Mouse (Mus musculus): ENCODE data around the gene Gnb3. TPM values are rescaled to one million over a fixed set of nuclear protein-coding genes. Genes with fewer than 3 reads are reported as not detected.

The Gnb3 gene
- polyA plus RNA-seq, 1 experiment from 2014 or later, result 1.4 TPM

GRCm38 (mm10) chr6:124874348-124874747 is 34.3 kb upstream of the Gnb3 start:
- WGBS, result 37% methylated on average over 2 of the region's 3 CpGs
- no peaks in the 10 kb centered on the region for H3K9me3 ChIP-seq (ENCODE audit: control insufficient read depth, low read depth, low read length)
- no peak for ATAC-seq (ENCODE audit: insufficient number of reproducible peaks, insufficient read depth, low FRiP score, low read depth)

DNA sequence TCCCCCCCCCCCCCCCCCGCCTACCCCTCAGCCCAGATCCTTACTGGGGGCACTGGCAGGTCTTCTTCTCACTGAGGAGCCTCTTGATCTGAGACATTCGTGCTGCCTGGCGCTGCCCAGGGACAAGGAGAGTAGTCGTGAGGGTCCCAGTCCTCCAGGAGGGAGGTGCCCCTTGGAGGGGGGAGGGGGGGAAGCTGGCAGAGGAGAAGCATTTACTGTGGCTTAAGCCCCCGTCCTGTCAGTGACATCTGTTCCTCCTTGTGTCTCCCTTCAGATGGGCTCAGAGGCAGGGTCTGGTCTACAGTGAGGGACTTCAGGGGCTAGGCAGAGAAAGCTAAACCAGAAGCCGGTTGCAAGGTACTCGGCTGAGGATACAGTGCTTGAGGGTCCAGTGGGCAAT is 26.5 kb upstream of the Gnb3 start:
- ATAC-seq (ENCODE audit: insufficient number of reproducible peaks, insufficient read depth, low FRiP score, low read depth), result no peak
- Histone ChIP-seq H3K27ac (ENCODE audit: low read length) (no peak overlapping the region), H3K36me3 (ENCODE audit: control insufficient read depth, insufficient read depth, low read length) (no peaks in the 10 kb centered on the region), H3K4me3 (ENCODE audit: low read depth, low read length) (no peak overlapping the region), H3K27me3 (ENCODE audit: control insufficient read depth, insufficient read depth, low read length) (no peaks in the 10 kb centered on the region), H3K9ac (replicated peaks; ENCODE audit: low read depth, low read length) (no peak overlapping the region), H3K9me3 (ENCODE audit: control insufficient read depth, low read depth, low read length) (no peaks in the 10 kb centered on the region), H3K4me2 (replicated peaks; ENCODE audit: low read depth, low read length) (no peak overlapping the region), H3K4me1 (ENCODE audit: control insufficient read depth, insufficient read depth, low read length) (peaks cover 10% of the 10 kb centered on the region; the same call in 1 of the 2 replicates)
- 57% methylated on average over 6 of the region's 7 CpGs for WGBS

More at GRCm38 (mm10) chr6:124874348-124874747, 34.3 kb upstream of the Gnb3 start:
- Histone ChIP-seq H3K4me3 (ENCODE audit: low read depth, low read length) (no peak overlapping the region), H3K4me1 (ENCODE audit: control insufficient read depth, insufficient read depth, low read length) (no peaks in the 10 kb centered on the region), H3K27me3 (ENCODE audit: control insufficient read depth, insufficient read depth, low read length) (no peaks in the 10 kb centered on the region), H3K4me2 (replicated peaks; ENCODE audit: low read depth, low read length) (no peak overlapping the region), H3K36me3 (ENCODE audit: control insufficient read depth, insufficient read depth, low read length) (no peaks in the 10 kb centered on the region), H3K27ac (ENCODE audit: low read length) (no peak overlapping the region), H3K9ac (replicated peaks; ENCODE audit: low read depth, low read length) (no peak overlapping the region)

- no peak for ATAC-seq (ENCODE audit: insufficient number of reproducible peaks, insufficient read depth, low FRiP score, low read depth)
- Histone ChIP-seq H3K27me3 (ENCODE audit: control insufficient read depth, insufficient read depth, low read length) (no peaks in the 10 kb centered on the region), H3K9ac (replicated peaks; ENCODE audit: low read depth, low read length) (no peak overlapping the region), H3K27ac (ENCODE audit: low read length) (no peak overlapping the region), H3K4me3 (ENCODE audit: low read depth, low read length) (no peak overlapping the region), H3K9me3 (ENCODE audit: control insufficient read depth, low read depth, low read length) (no peaks in the 10 kb centered on the region), H3K36me3 (ENCODE audit: control insufficient read depth, insufficient read depth, low read length) (no peaks in the 10 kb centered on the region), H3K4me1 (ENCODE audit: control insufficient read depth, insufficient read depth, low read length) (peaks cover 10% of the 10 kb centered on the region; the same call in 1 of the 2 replicates), H3K4me2 (replicated peaks; ENCODE audit: low read depth, low read length) (no peak overlapping the region)
- WGBS, result 43% methylated on average over 18 of the region's 18 CpGs
Observed at GRCm38 (mm10) chr6:124865766-124866362, 25.8 kb upstream of the Gnb3 start.

GRCm38 (mm10) chr6:124863658-124864298 is 23.7 kb upstream of the Gnb3 start, which contains the start of gene Gpr162:
TSS of gene Gpr162 (minus strand) at chr6:124863983.
- peaks cover 14% of the 10 kb centered on the region; the same call in 1 of the 2 replicates for H3K4me1 ChIP-seq (ENCODE audit: control insufficient read depth, insufficient read depth, low read length)
- no peaks in the 10 kb centered on the region for H3K36me3 ChIP-seq (ENCODE audit: control insufficient read depth, insufficient read depth, low read length)
- H3K27ac ChIP-seq (ENCODE audit: low read length), result peak within 1 kb of the TSS; percentile 18; the same call in 1 of the 2 replicates
- H3K9ac ChIP-seq (replicated peaks; ENCODE audit: low read depth, low read length), result peak within 1 kb of the TSS; percentile 22; the same call in 1 of the 2 replicates
- H3K4me2 ChIP-seq (replicated peaks; ENCODE audit: low read depth, low read length), result peak within 1 kb of the TSS; percentile 79
- no peaks in the 10 kb centered on the region for H3K27me3 ChIP-seq (ENCODE audit: control insufficient read depth, insufficient read depth, low read length)
- WGBS, result 2% methylated on average over 30 of the region's 43 CpGs
- peak; percentile 47 for ATAC-seq (ENCODE audit: insufficient number of reproducible peaks, insufficient read depth, low FRiP score, low read depth)
- H3K9me3 ChIP-seq (ENCODE audit: control insufficient read depth, low read depth, low read length), result no peaks in the 10 kb centered on the region
- peak within 1 kb of the TSS; percentile 46 for H3K4me3 ChIP-seq (ENCODE audit: low read depth, low read length)

DNA sequence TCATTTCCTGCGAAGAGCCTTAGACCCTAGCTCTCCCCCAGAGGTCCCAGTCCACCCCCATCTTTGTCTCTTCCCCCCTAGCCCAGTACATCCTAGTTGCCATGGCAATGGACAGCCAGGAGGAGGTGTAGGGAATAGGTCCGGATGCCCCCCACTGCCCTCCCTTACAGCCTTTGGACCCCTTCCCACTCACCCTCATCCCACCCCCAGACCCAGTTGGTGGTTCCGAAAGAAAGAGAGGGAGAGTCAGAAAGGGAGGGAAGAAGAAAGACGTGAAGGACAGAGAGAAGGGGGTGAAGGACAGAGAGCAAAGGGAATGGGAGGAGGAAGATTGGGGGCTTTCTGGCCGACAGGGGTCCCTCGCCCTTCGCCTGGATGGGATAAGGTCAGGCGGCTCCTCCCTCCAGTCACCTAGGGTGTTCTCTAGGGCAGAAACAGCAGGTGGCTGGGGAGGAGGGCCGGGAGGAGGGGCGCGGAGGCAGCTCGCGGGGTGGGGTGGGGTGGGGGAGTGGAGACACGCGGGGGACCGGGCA is 23.1 kb upstream of the Gnb3 start:
- Histone ChIP-seq H3K27me3 (ENCODE audit: control insufficient read depth, insufficient read depth, low read length) (no peaks in the 10 kb centered on the region), H3K4me1 (ENCODE audit: control insufficient read depth, insufficient read depth, low read length) (peaks cover 14% of the 10 kb centered on the region; the same call in 1 of the 2 replicates), H3K27ac (ENCODE audit: low read length) (peak overlapping the region; percentile 18; the same call in 1 of the 2 replicates), H3K36me3 (ENCODE audit: control insufficient read depth, insufficient read depth, low read length) (no peaks in the 10 kb centered on the region), H3K9ac (replicated peaks; ENCODE audit: low read depth, low read length) (peak overlapping the region; percentile 22; the same call in 1 of the 2 replicates), H3K4me3 (ENCODE audit: low read depth, low read length) (peak overlapping the region; percentile 46), H3K4me2 (replicated peaks; ENCODE audit: low read depth, low read length) (peak overlapping the region; percentile 79), H3K9me3 (ENCODE audit: control insufficient read depth, low read depth, low read length) (no peaks in the 10 kb centered on the region)
- peak; percentile 34 for ATAC-seq (ENCODE audit: insufficient number of reproducible peaks, insufficient read depth, low FRiP score, low read depth)
- whole genome bisulfite sequencing, result 4% methylated on average over 9 of the region's 16 CpGs

DNA sequence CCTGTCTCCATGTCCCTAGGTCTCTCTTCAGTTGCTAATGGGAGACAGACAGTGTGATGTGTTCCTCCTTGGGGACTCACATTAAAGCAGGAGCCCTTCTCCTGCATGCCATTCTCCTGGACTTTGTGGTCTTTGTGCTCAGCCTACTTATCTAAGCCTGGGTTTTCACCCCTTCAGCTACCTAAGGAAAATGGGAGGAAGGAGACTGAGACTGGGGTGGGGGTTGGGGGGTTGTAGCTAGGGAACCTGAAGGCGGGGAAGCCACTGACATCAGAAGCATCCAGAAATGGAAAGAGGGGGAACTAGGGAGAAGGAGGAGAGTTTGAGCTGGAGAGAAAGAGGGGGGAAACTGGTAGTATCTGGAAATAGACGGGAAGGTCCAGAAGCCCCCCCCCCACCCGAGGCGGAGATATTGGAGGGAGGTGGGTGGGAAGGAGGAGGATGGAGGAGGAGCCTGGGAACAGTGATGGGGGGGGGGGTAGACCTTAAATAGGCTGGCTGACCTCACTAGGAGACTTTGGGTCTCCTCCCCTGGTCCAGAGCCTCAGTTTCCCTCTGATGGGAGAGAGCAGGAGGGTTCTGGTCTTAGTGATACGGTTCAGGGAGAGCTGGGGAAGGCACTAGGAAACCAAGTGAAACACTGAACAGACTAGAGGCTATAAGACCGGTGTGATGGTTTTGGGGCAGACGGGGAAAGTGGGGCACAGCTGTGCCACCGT is 22.5 kb upstream of the Gnb3 start:
- whole genome bisulfite sequencing, result 14% methylated on average over 8 of the region's 8 CpGs
- Histone ChIP-seq H3K27me3 (ENCODE audit: control insufficient read depth, insufficient read depth, low read length) (no peaks in the 10 kb centered on the region), H3K27ac (ENCODE audit: low read length) (no peak overlapping the region), H3K9me3 (ENCODE audit: control insufficient read depth, low read depth, low read length) (no peaks in the 10 kb centered on the region), H3K4me3 (ENCODE audit: low read depth, low read length) (peak overlapping the region; percentile 46; the same call in 1 of the 2 replicates), H3K4me1 (ENCODE audit: control insufficient read depth, insufficient read depth, low read length) (peaks cover 14% of the 10 kb centered on the region; the same call in 1 of the 2 replicates), H3K9ac (replicated peaks; ENCODE audit: low read depth, low read length) (no peak overlapping the region), H3K4me2 (replicated peaks; ENCODE audit: low read depth, low read length) (peak overlapping the region; percentile 79), H3K36me3 (ENCODE audit: control insufficient read depth, insufficient read depth, low read length) (no peaks in the 10 kb centered on the region)
- no peak for ATAC-seq (ENCODE audit: insufficient number of reproducible peaks, insufficient read depth, low FRiP score, low read depth)

DNA sequence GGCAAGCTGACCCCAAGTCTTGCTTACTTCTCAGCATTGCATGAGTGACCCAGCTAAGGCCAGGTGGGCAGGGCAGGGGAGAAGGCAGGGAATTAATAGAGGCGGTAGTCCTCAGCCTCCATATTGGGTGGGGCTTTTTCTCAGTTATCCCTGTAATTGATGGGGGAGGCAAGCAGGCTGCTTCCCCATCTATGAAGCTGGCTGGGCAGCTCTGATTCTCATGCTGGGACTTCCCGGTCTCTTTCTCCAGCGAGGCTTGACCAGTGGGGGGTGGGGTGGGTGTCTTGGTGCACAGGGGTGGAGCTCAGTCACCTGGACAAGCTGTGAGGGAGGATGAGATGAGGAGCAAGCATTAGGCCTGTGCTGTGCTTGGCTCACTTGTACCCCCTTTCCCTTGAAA is 21.7 kb upstream of the Gnb3 start:
- no peak overlapping the region for H3K9ac ChIP-seq (replicated peaks; ENCODE audit: low read depth, low read length)
- H3K27ac ChIP-seq (ENCODE audit: low read length), result no peak overlapping the region
- no peaks in the 10 kb centered on the region for H3K36me3 ChIP-seq (ENCODE audit: control insufficient read depth, insufficient read depth, low read length)
- H3K4me1 ChIP-seq (ENCODE audit: control insufficient read depth, insufficient read depth, low read length), result peaks cover 14% of the 10 kb centered on the region; the same call in 1 of the 2 replicates
- no peak for ATAC-seq (ENCODE audit: insufficient number of reproducible peaks, insufficient read depth, low FRiP score, low read depth)
- WGBS, result 35% methylated on average over 3 of the region's 3 CpGs
- H3K9me3 ChIP-seq (ENCODE audit: control insufficient read depth, low read depth, low read length), result no peaks in the 10 kb centered on the region
- H3K4me3 ChIP-seq (ENCODE audit: low read depth, low read length), result no peak overlapping the region
- no peaks in the 10 kb centered on the region for H3K27me3 ChIP-seq (ENCODE audit: control insufficient read depth, insufficient read depth, low read length)
- H3K4me2 ChIP-seq (replicated peaks; ENCODE audit: low read depth, low read length), result no peak overlapping the region

DNA sequence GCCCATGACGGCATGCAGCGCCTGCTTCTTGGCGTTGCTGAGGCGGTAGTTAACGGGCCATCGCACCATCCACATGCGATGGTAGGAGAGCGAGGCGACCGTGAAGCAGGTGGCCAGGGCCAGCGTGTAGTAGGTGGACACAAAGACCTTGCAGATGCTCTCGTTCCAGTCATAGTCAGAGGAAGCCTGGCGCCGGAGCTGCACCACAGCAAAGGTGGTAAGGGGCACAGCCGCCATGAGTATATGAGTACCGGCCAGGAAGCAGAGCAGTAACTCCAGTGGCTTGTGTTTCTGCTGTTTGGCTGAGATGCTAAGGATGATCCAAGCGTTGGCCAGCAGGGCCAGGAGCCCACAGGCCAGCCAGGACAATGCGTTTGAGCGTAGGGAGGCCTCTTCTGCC is 21.2 kb upstream of the Gnb3 start:
- Histone ChIP-seq H3K36me3 (ENCODE audit: control insufficient read depth, insufficient read depth, low read length) (no peaks in the 10 kb centered on the region), H3K4me2 (replicated peaks; ENCODE audit: low read depth, low read length) (no peak overlapping the region)

More for the DNA sequence above, 21.2 kb upstream of the Gnb3 start:
- Histone ChIP-seq H3K4me1 (ENCODE audit: control insufficient read depth, insufficient read depth, low read length) (peaks cover 14% of the 10 kb centered on the region; the same call in 1 of the 2 replicates), H3K27ac (ENCODE audit: low read length) (no peak overlapping the region), H3K4me3 (ENCODE audit: low read depth, low read length) (no peak overlapping the region), H3K9ac (replicated peaks; ENCODE audit: low read depth, low read length) (no peak overlapping the region), H3K9me3 (ENCODE audit: control insufficient read depth, low read depth, low read length) (no peaks in the 10 kb centered on the region), H3K27me3 (ENCODE audit: control insufficient read depth, insufficient read depth, low read length) (no peaks in the 10 kb centered on the region)
- ATAC-seq (ENCODE audit: insufficient number of reproducible peaks, insufficient read depth, low FRiP score, low read depth), result no peak
- 81% methylated on average over 19 of the region's 19 CpGs for WGBS

All from stomach, embryonic 14.5 days (tissue).